Mouse (Mus musculus): ENCODE measurements around the gene Gm49383. TPM values are rescaled to one million over a fixed set of nuclear protein-coding genes. Genes with fewer than 3 reads are reported as not detected.
A peak's percentile ranks its signal among the peaks of the same experiment; 100 is the strongest.

Gene Gm49383
- total RNA-seq, 2 experiments from 2014 or later: 4.0 to 7.1 TPM

- peak in 1 of 2 experiments; percentile 40 for DNase-seq (ENCODE audit: low spot score in 2 of 2)
Observed at GRCm38 (mm10) chr12:69204052-69204833, 7.3 kb upstream of the Gm49383 start, which contains the start of gene Gm49384. TSS of gene Gm49384 (minus strand) at chr12:69204267.

- no peak for DNase-seq (ENCODE audit: low spot score in 2 of 2)
Observed at GRCm38 (mm10) chr12:69198985-69199384, 2.1 kb upstream of the Gm49383 start.

GRCm38 (mm10) chr12:69198164-69198535, 1.2 kb upstream of the Gm49383 start, which contains the start of gene Dnaaf2:
TSS of gene Dnaaf2 (minus strand) at chr12:69198429.
- peak; percentile 61 to 69 for DNase-seq (ENCODE audit: low spot score in 2 of 2)

GRCm38 (mm10) chr12:69197378-69198163, 667 bp upstream of the Gm49383 start:
- peak; percentile 40 to 43 for DNase-seq (ENCODE audit: low spot score in 2 of 2)

- DNase-seq (ENCODE audit: low spot score in 2 of 2): no peak
Observed at GRCm38 (mm10) chr12:69192637-69193036, 4.3 kb downstream of the Gm49383 start.

- no peak for DNase-seq (ENCODE audit: low spot score in 2 of 2)
Observed at GRCm38 (mm10) chr12:69191396-69191795, 5.5 kb downstream of the Gm49383 start.

GRCm38 (mm10) chr12:69190522-69190921, 6.4 kb downstream of the Gm49383 start:
- DNase-seq (ENCODE audit: low spot score in 2 of 2): no peak

- no peak for DNase-seq (ENCODE audit: low spot score in 2 of 2)
Observed at GRCm38 (mm10) chr12:69190074-69190473, 6.8 kb downstream of the Gm49383 start.

GRCm38 (mm10) chr12:69186811-69187471, 10.0 kb downstream of the Gm49383 start:
- no peak for DNase-seq (ENCODE audit: low spot score in 2 of 2)

GRCm38 (mm10) chr12:69185371-69185770, 11.5 kb downstream of the Gm49383 start:
- DNase-seq (ENCODE audit: low spot score in 2 of 2): no peak

GRCm38 (mm10) chr12:69184342-69185295, 12.3 kb downstream of the Gm49383 start:
- DNase-seq (ENCODE audit: low spot score in 2 of 2): peak in 1 of 2 experiments; percentile 47

- DNase-seq (ENCODE audit: low spot score in 2 of 2): peak; percentile 99
Observed at GRCm38 (mm10) chr12:69183583-69184308, 13.2 kb downstream of the Gm49383 start, which contains the start of the genes Rpl36al and Mgat2. TSS of gene Rpl36al (minus strand) at chr12:69184083. TSS of gene Mgat2 (plus strand) at chr12:69184157.

GRCm38 (mm10) chr12:69181800-69182199, 15.1 kb downstream of the Gm49383 start:
- no peak for DNase-seq (ENCODE audit: low spot score in 2 of 2)

- no peak for DNase-seq (ENCODE audit: low spot score in 2 of 2)
Observed at GRCm38 (mm10) chr12:69179371-69179770, 17.5 kb downstream of the Gm49383 start.

- DNase-seq (ENCODE audit: low spot score in 2 of 2): no peak
Observed at GRCm38 (mm10) chr12:69177526-69177925, 19.4 kb downstream of the Gm49383 start.

GRCm38 (mm10) chr12:69175975-69176374, 20.9 kb downstream of the Gm49383 start:
- DNase-seq (ENCODE audit: low spot score in 2 of 2): no peak

GRCm38 (mm10) chr12:69171307-69171706, 25.6 kb downstream of the Gm49383 start:
- DNase-seq (ENCODE audit: low spot score in 2 of 2): no peak

GRCm38 (mm10) chr12:69168461-69169106, 28.3 kb downstream of the Gm49383 start, which contains the start of gene Lrr1:
TSS of gene Lrr1 (plus strand) at chr12:69168814.
- peak; percentile 83 to 95 for DNase-seq (ENCODE audit: low spot score in 2 of 2)
